Mouse (Mus musculus): ENCODE measurements around the gene Hbq1b.
"Not testable (repeated sequence)": the region's sequence is repeated elsewhere in the genome, so short reads cannot be mapped to it uniquely, and the experiment has no call there.

The Hbq1b gene

DNA sequence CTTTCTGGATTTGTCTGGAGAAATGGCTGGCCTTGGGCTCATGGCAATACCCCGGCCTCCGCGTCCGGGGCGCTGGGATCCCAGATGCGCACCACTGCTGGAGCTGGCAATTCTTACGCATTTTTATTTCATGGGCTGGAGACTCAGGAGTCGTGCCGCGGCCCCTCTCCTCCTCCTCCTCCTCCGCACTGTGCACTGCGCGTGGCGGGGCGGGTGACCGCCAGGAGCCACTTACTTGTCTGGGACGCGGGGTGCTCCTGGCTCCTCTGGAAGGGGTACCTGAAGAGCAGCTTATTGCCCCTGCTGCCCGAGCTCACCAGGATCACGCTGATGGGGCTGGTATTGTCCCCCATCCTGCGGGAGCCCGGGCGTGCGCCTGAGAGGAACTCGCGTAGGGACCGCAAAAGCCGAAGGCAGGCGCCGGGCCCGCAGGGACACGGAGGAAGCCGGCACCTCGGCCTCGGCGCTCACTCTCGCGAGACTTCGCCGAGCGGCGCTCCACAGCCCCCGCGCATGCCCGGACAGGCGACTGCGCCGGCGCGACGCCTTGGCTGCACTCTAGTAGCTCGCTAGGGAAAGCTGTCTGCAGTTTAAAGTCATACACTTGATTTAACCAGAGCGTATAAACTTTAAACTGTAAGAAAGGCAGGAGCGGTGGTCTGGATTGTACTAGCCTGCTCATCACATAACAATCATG, 19.4 kb upstream of the Hbq1b start, which contains the start of gene Nprl3:
Gene Nprl3 (minus strand): TSS at position 520 of the 697 bp plus-strand sequence.
- no peak for DNase-seq (ENCODE audit: extremely low read depth, low read depth)

DNA sequence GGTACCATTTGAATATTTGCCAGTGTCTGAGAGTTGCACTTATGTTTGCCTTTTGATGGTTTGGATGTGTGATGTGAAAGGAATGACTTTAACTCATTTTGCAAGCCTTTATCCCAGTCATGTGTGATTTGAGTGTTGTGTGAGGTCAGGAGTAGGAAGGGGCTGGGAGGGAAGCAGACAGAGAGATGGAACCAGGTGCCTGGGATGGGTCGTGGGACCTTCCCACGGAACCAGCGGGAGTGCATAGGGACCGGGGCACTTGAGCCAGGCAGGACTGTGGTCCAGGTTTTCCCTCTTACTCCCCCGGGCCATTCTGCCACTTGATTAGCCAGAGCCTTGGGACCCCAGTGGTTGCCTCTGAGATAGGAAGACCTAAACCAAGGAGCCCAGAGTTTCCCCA, 18.8 kb upstream of the Hbq1b start:
- DNase-seq (ENCODE audit: extremely low read depth, low read depth), result no peak

DNA sequence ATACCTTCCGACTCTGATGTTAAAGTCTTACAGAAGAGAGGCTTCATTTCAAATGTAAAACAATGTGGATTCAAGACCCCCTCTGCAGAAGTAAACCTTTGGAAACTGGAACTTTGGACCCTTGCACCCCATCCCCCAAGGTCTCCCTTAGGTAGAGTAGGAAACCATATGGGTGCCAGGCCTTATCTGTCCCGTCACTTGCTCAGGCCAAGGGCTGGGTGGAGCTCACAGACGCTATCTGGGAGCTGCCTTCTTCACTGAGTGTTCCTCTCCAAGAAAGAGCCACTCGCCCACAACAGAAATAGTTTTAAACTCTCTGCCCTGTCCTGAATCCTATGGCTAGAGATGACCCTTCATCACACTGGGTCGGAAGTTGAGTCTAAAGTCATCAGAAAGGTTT, 17.8 kb upstream of the Hbq1b start:
- peak; percentile 70 for DNase-seq (ENCODE audit: extremely low read depth, low read depth)

DNA sequence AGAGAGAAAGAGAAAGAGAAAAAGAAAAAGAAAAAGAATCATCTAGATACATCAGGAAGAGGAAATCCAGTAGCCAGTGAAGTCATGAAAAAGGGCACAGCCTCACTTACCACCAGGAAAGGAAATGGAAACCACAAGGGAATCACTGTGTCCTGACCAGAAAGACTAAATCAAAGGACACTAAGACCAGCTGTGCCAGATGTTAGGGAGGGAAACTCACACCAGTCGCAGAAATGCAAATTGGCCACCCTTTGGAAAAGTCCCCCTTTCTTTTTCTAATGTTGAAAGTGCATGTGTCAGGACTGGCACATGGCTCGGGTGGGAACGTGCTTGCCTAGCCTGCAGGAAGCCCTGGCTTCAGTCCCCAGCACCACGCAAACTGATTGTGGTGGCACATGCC, 15.6 kb upstream of the Hbq1b start:
- DNase-seq (ENCODE audit: extremely low read depth, low read depth), result no peak

DNA sequence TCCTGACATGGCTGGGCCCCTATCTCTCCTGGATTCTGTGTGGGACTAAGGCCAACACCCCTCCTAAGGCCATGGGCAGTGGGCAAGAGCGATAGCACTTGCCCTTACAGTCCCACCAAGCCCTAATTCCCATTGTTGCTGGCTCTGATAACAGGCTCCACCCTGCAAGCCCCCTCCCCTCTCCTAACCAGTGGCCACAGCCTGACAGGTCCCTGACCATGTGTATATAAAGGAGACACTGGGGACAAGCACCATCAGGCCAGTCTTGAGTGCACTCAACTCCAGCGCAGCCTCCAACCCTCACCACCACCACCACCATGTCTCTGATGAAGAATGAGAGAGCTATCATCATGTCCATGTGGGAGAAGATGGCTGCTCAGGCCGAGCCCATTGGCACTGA, 10.4 kb upstream of the Hbq1b start, which contains the start of gene Hba-x:
Gene Hba-x (plus strand): TSS at position 54 of the 400 bp plus-strand sequence.
- no peak for DNase-seq (ENCODE audit: extremely low read depth, low read depth)

DNA sequence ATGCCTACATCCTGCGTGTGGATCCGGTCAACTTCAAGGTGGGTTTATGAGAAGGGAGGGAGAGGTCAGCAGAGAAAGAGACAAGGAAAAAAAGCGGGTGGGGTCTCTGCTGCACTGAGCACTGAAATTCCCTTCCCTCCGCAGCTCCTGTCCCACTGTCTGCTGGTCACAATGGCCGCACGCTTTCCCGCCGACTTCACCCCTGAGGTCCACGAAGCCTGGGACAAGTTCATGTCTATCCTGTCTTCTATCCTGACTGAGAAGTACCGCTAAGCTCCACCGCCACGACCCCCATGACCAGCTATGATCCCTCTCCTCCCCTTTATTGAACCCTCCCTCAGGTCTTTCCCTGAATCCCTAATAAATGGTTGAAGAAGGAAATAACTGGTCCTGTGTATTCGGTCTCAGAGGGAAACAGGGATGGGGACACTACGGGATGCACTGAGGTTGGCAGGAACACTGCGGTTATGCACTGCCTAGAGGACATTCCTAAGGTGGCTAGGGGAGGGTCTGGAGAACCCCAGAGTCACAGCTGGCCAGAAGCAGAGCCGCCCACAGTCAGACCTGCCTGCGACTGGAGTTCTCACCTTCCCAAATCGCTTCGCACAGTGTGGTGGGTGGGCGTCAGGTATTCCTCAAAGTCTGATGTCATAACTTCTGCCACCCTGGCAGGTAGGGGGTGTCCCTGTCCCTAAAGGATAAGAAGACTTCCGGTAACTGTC, 8.9 kb upstream of the Hbq1b start:
- DNase-seq (ENCODE audit: extremely low read depth, low read depth), result no peak

DNA sequence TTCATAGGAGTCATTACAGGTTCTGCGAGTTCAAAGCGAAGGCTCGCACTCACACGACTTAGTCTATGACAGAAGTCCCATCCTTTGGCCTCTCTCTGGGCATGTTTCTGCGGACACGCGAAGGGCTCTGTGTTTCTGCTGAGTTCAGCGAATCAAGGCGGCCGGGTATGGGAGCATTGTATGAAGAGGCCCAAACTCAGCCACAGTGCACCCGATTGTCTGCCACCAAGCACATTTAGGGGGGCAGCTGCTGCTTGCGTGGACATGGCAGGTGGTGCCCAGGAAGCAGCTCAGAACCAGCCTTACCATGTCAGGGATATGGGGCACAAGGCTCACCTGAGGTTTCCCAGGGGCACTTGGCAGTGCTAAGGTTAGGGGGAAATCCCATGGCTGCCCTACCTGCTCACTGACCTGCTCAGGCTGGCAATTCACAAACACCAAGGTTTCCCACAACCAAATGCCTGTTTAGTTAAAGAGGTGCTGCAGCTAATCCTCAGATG, 8.3 kb upstream of the Hbq1b start:
- no peak for DNase-seq (ENCODE audit: extremely low read depth, low read depth)

DNA sequence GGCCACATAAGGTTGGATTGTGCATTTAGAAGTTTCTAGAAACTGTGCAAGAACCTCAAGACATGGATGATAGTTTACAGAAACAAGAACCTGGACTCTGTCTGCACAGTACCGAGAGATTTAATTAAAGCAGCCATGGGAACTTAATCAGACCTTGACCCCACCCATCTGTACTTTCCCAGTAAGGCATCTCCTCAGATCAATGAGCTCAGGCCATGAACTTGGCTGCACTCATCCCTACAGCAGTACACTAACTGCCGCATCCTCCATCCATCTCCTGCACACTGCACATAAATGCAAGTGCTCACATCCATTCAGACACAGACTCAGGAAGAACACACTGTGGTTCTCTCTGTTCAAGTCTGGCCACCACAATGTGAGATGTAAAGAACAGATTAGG, 6.1 kb upstream of the Hbq1b start:
- DNase-seq (ENCODE audit: extremely low read depth, low read depth), result no peak

DNA sequence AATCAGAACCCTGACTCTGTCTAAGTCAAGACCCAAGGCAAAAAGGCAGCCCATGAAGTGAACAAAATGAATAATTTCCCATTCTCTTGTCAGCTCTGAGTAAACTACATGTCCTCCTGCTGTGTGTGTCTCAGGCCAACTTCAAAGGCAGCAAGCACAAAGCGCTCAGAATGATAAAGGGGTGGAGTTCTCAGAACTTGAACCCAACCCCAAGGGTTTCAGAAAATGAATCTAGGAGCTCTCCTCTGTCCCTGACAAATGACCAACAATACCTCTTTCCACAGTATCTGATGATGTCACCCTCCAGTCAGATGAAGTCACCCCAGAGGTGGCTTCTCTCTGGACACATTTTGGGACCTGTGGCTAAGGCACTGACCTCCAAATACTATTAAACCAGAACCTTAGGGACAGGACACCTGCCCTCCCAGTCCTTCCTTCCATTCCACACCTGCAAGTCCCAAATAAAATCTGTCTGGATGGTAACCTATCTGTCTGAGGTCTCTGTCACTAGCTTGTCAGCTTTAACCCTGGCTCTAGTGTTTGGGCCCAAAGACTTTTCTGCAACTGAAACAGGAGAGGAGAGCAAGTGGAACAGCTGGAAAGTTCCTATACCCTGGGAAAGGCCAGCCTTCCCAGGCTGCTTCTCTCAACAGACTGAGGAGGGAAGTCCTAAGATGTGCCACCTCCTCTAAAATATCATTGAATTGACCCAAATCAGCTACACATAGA, 5.2 kb upstream of the Hbq1b start:
- no peak for DNase-seq (ENCODE audit: extremely low read depth, low read depth)

DNA sequence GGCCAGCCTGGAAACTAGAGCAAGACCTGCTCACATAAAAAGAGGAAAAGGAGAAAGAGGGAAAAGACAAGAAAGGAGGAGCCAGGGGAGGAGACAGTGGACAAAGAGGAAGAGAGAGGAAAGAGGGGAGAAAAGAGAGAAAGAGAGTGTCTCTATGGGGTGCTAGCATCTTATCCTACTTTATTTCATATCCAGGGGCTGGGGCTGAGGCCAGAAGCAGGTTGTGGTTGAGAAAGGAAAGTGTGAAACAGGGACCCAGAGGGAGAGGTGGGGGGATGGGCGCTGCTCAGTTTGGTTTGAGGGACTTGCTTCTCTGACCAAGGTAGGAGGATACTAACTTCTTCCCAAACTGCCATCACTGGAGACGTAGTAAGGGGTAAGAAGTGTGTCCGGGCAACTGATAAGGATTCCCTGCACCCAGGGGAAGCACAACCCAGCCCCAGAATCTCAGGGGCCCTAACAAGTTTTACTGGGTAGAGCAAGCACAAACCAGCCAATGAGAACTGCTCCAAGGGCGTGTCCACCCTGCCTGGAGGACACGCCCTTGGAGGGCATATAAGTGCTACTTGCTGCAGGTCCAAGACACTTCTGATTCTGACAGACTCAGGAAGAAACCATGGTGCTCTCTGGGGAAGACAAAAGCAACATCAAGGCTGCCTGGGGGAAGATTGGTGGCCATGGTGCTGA, 3.5 kb upstream of the Hbq1b start, which contains the start of gene Hba-a1:
Gene Hba-a1 (plus strand): TSS at position 421 of the 687 bp plus-strand sequence.
- DNase-seq (ENCODE audit: extremely low read depth, low read depth), result not testable (repeated sequence)

DNA sequence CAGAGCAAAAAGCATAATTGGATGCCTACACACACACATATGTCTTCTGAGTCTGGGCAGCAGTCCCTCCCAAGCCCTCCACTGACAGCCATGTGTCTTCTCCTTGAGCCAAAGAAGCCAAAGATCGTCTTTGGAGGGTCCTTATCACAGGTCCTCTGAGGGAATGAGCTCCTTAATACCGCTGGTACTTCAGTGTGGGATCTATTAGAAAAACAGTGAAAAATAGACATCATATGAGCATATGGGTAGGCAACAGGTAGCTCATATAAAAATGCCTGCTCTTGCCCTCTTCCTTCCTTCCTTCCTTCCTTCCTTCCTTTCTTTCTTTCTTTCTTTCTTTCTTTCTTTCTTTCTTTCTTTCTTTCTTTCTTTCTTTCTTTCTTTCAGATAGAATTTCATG, 2.2 kb upstream of the Hbq1b start:
- DNase-seq (ENCODE audit: extremely low read depth, low read depth), result not testable (repeated sequence)

DNA sequence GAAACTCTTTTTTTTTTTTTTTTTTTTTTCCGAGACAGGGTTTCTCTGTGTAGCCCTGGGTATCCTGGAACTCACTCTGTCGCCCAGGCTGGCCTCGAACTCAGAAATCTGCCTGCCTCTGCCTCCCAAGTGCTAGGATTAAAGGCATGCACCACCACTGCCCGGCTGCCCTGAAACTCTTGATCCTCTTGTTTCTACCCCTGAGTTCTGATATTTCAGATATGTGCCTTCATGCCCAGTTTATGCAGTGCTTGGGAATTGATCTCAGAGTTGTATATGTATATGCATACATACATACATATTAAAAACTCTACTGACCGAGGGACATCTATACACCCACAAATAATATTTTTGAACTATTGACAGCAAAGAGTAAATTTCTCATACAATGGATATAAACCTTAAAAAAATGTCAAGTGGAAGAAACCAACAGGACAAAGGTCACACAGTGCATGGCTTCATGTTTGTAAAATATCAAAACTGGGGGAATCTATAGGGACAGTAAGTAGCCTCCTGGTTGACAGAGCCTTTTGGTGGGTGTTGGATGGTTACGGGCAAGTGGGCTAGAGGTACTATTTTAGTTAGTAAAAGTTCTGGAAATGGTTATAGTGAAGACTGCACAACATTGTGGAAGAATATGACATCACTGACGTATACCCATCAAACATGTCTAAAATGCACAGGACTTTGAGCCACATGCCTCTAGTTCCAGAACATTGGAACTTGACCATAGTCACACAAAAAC, 1.6 kb upstream of the Hbq1b start:
- DNase-seq (ENCODE audit: extremely low read depth, low read depth), result no peak

DNA sequence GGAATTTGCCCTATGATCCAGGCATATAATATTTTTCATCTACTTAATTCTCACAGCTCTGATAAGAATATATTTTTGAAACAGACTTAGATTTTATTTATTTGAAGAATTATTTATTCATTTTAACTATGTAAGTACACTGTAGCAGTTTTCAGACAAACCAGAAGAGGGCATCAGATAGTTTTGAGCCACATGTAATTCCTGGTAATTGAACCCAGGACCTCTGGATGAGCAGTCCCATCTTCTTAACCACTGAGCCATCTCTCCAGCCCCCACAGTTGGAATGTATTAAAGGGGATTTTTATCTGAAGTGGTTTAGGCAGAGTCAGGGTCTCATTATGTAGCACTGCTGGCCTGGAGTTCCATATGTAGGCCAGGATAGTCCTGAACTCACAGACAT, 878 bp upstream of the Hbq1b start:
- not testable (repeated sequence) for DNase-seq (ENCODE audit: extremely low read depth, low read depth)

DNA sequence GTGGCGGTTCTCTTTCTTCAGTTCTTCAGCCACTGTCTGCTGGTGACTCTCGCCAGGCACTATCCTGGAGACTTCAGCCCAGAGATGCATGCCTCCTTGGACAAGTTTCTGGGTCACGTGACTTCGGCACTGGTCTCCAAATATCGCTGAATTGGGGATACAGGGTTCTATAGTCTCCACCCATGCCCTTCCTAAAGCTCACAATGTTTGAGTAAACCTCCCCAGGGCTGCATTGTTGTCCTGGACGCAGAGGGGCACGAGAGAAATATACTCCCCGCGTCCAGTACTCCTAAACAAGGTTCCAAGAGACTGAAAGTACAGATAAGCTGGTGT, 694 bp downstream of the Hbq1b start:
- DNase-seq (ENCODE audit: extremely low read depth, low read depth), result no peak

DNA sequence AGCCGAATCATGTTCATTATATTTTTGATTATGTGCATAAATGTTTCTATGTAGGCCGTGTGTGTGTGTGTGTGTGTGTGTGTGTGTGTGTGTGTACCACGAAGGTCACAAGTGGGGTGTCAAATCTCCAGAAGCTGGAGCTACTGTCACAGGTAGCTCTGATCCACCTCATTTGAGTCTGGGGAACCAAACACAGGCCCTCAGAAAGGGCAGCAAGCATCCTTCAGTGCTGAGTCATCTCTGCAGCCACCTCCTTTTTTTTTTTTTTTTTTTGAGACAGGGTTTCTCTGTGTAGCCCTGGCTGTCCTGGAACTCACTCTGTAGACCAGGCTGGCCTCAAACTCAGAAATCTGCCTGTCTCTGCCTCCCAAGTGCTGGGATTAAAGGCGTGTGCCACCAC, 6.1 kb downstream of the Hbq1b start:
- DNase-seq (ENCODE audit: extremely low read depth, low read depth), result not testable (repeated sequence)

DNA sequence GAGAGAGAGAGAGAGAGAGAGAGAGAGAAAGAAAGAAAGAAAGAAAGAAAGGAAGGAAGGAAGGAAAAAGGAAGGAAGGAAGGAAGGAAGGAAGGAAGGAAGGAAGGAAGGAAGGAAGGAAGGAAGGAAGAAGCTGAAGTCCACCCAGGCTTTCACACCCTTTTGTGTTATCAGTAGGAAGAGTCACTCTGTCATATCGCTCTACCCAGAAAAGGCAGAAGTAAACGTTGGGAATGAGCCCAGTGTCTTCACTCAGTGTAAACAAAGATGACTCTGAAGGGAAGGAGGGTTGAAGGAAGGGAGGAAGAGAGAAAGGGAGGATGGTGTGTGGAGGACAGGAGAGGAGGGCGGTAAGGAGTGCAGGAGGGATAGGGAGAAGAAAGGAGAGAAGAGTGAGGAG, 6.7 kb downstream of the Hbq1b start:
- not testable (repeated sequence) for DNase-seq (ENCODE audit: extremely low read depth, low read depth)

DNA sequence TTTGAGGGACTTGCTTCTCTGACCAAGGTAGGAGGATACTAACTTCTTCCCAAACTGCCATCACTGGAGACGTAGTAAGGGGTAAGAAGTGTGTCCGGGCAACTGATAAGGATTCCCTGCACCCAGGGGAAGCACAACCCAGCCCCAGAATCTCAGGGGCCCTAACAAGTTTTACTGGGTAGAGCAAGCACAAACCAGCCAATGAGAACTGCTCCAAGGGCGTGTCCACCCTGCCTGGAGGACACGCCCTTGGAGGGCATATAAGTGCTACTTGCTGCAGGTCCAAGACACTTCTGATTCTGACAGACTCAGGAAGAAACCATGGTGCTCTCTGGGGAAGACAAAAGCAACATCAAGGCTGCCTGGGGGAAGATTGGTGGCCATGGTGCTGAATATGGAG, 9.4 kb downstream of the Hbq1b start, which contains the start of gene Hba-a2:
Gene Hba-a2 (plus strand): TSS at position 287 of the 400 bp plus-strand sequence.
- not testable (repeated sequence) for DNase-seq (ENCODE audit: extremely low read depth, low read depth)

DNA sequence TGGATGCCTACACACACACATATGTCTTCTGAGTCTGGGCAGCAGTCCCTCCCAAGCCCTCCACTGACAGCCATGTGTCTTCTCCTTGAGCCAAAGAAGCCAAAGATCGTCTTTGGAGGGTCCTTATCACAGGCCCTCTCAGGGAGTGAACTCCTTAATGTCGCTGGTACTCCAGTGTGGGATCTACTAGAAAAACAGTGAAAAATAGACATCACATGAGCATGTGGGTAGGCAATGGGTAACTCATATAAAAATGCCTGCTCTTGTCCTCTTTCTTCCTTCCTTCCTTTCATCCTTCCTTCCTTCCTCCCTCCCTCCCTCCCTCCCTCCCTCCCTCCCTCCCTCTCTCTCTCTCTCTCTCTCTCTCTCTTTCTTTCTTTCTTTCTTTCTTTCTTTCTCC, 10.7 kb downstream of the Hbq1b start:
- not testable (repeated sequence) for DNase-seq (ENCODE audit: extremely low read depth, low read depth)

DNA sequence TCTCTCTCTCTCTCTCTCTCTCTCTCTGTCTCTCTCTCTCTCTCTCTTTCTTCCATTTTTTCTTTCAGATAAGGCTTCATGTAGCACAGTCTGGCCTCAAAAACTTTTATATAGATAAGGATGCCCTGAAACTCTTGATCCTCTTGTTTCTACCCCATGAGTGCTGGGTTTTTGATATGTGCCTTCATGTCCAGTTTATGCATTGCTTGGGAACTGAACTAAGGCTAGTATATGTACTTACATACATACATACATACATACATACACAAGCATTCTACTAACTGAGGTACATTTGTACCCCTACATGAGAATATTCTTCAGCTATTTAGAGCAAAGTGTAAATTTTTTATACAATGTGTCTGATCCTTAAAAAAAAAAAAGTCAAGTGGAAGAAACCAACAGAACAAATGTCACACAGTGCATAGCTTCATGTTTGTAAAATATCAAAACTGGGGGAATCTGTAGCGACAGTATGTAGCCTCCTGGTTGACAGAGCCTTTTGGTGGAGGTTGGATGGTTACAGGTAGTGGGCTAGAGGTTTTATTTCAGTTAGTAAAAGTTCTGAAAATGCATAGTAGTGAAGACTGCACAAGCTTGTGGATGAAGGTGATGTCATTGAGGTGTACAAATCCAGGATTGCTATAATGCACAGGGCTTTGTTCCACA, 11.2 kb downstream of the Hbq1b start:
- DNase-seq (ENCODE audit: extremely low read depth, low read depth), result no peak

DNA sequence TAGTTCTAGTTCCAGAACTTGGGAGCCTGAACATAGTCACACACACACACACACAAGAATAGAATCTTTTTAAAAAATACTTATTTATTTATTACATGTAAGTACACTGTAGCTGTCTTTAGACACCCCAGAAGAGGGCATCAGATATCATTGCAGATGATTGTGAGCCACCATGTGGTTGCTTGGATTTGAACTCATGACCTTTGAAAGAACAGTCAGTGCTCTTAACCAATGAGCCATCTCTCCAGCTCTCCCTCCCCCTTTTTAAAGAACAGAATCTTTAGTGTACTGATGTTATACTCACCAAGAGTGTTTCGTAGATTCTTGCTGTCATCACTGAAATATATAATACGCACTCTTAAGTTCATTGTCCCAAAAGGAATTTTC, 11.8 kb downstream of the Hbq1b start:
- DNase-seq (ENCODE audit: extremely low read depth, low read depth), result no peak
